Mouse (Mus musculus): Measurements from ENCODE around the gene Zscan10.

DNA sequence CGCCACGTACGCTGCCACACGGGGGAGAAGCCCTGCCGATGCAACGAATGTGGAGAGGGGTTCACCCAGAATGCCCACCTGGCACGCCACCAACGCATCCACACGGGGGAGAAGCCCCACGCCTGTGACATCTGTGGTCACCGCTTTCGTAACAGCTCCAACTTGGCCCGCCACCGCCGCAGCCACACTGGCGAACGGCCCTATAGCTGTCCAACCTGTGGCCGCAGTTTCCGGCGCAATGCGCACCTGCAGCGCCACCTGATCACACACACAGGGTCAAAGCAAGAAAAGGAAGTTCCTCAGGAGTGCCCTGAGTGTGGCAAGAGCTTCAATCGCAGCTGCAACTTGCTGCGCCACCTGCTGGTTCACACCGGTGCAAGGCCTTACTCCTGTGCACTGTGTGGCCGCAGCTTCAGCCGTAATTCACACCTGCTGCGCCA lies 9.7 kb downstream of the Zscan10 start:
- TF ChIP-seq GATA1 (IDR thresholded peaks at IDR 0.05; ENCODE audit: low read length) (no peak), TAL1 (IDR thresholded peaks at IDR 0.05; ENCODE audit: low read length) (no peak)
